Mouse (Mus musculus): ENCODE measurements at regions not wholly inside any gene's neighbourhood (a gene's known extent, or its start where the extent isn't known, plus 50 kb on each side); places are given as distances from the start of the nearest gene placed in this dataset.

- 76% methylated on average over 13 of the region's 13 CpGs for WGBS
- H3K4me1 ChIP-seq (ENCODE audit: control insufficient read depth, insufficient read depth, low read length), result peaks cover 20% of the 10 kb centered on the region
- no peaks in the 10 kb centered on the region for H3K79me2 ChIP-seq (replicated peaks; ENCODE audit: control insufficient read depth, insufficient read depth, low read length)
- no peak overlapping the region for H3K9ac ChIP-seq (ENCODE audit: low read depth, low read length)
- intact Hi-C loops (cut with DNase I), result no loop called here
- no peak for TF ChIP-seq POLR2A (IDR thresholded peaks at IDR 0.05; ENCODE audit: insufficient read depth, low read depth, low read length)
- TF ChIP-seq EP300 (IDR thresholded peaks at IDR 0.05; ENCODE audit: insufficient read depth, low read depth, low read length), result no peak
- TF ChIP-seq CTCF (IDR thresholded peaks at IDR 0.05), result no peak
- H3K27ac ChIP-seq, result peak overlapping the region; percentile 36
- H3K4me3 ChIP-seq, result no peak overlapping the region
- peak; percentile 47 to 63 for DNase-seq
- H3K36me3 ChIP-seq (ENCODE audit: control insufficient read depth, insufficient read depth, low read length), result peaks cover 12% of the 10 kb centered on the region
- H3K27me3 ChIP-seq (ENCODE audit: control insufficient read depth, insufficient read depth, low read length), result no peaks in the 10 kb centered on the region
These were observed 66.8 kb upstream of the Cd93 start for GRCm38 (mm10) chr2:148510008-148510681.

GRCm38 (mm10) chr2:148509357-148509756, 66.0 kb upstream of the Cd93 start:
- H3K79me2 ChIP-seq (replicated peaks; ENCODE audit: control insufficient read depth, insufficient read depth, low read length), result no peaks in the 10 kb centered on the region
- peak in 1 of 2 experiments; percentile 43 for DNase-seq
- intact Hi-C loops (cut with DNase I), result loop anchor here (5.0 kb wide), 1 partner anchor 42 kb away; no protein-coding TSS in a partner anchor

GRCm38 (mm10) chr2:148507523-148507922, 64.2 kb upstream of the Cd93 start:
- Histone ChIP-seq H3K9ac (ENCODE audit: low read depth, low read length) (no peak overlapping the region), H3K27me3 (ENCODE audit: control insufficient read depth, insufficient read depth, low read length) (no peaks in the 10 kb centered on the region), H3K4me1 (ENCODE audit: control insufficient read depth, insufficient read depth, low read length) (peaks cover 26% of the 10 kb centered on the region), H3K36me3 (ENCODE audit: control insufficient read depth, insufficient read depth, low read length) (peaks cover 21% of the 10 kb centered on the region), H3K27ac (0 out of 2 replicates have a peak overlapping the region, but pooled peaks have one; percentile 0), H3K79me2 (replicated peaks; ENCODE audit: control insufficient read depth, insufficient read depth, low read length) (no peaks in the 10 kb centered on the region), H3K4me3 (no peak overlapping the region)
- intact Hi-C loops (cut with DNase I), result loop anchor here (5.0 kb wide), 1 partner anchor 40 kb away; no protein-coding TSS in a partner anchor
- TF ChIP-seq POLR2A (IDR thresholded peaks at IDR 0.05; ENCODE audit: insufficient read depth, low read depth, low read length) (no peak), CTCF (IDR thresholded peaks at IDR 0.05) (no peak), EP300 (IDR thresholded peaks at IDR 0.05; ENCODE audit: insufficient read depth, low read depth, low read length) (no peak)
- DNase-seq, result no peak

More at GRCm38 (mm10) chr2:148509357-148509756, 66.0 kb upstream of the Cd93 start:
- H3K36me3 ChIP-seq (ENCODE audit: control insufficient read depth, insufficient read depth, low read length), result peaks cover 15% of the 10 kb centered on the region
- no peak overlapping the region for H3K4me3 ChIP-seq
- TF ChIP-seq POLR2A (IDR thresholded peaks at IDR 0.05; ENCODE audit: insufficient read depth, low read depth, low read length), result no peak
- TF ChIP-seq CTCF (IDR thresholded peaks at IDR 0.05), result no peak
- TF ChIP-seq EP300 (IDR thresholded peaks at IDR 0.05; ENCODE audit: insufficient read depth, low read depth, low read length), result no peak
- peaks cover 25% of the 10 kb centered on the region for H3K4me1 ChIP-seq (ENCODE audit: control insufficient read depth, insufficient read depth, low read length)
- WGBS, result 72% methylated on average over 4 of the region's 4 CpGs
- no peaks in the 10 kb centered on the region for H3K27me3 ChIP-seq (ENCODE audit: control insufficient read depth, insufficient read depth, low read length)
- H3K27ac ChIP-seq, result peak overlapping the region; percentile 16; the same call in 1 of the 2 replicates
- no peak overlapping the region for H3K9ac ChIP-seq (ENCODE audit: low read depth, low read length)

GRCm38 (mm10) chr2:148506966-148507365, 63.6 kb upstream of the Cd93 start:
- H3K27me3 ChIP-seq (ENCODE audit: control insufficient read depth, insufficient read depth, low read length), result no peaks in the 10 kb centered on the region
- TF ChIP-seq POLR2A (IDR thresholded peaks at IDR 0.05; ENCODE audit: insufficient read depth, low read depth, low read length) (no peak), EP300 (IDR thresholded peaks at IDR 0.05; ENCODE audit: insufficient read depth, low read depth, low read length) (no peak), CTCF (IDR thresholded peaks at IDR 0.05) (no peak)
- WGBS, result 68% methylated on average over 3 of the region's 3 CpGs
- DNase-seq, result no peak
- peaks cover 29% of the 10 kb centered on the region for H3K4me1 ChIP-seq (ENCODE audit: control insufficient read depth, insufficient read depth, low read length)
- H3K79me2 ChIP-seq (replicated peaks; ENCODE audit: control insufficient read depth, insufficient read depth, low read length), result no peaks in the 10 kb centered on the region
- no peak overlapping the region for H3K4me3 ChIP-seq
- peak overlapping the region; percentile 18; the same call in 1 of the 2 replicates for H3K27ac ChIP-seq
- H3K9ac ChIP-seq (ENCODE audit: low read depth, low read length), result no peak overlapping the region
- H3K36me3 ChIP-seq (ENCODE audit: control insufficient read depth, insufficient read depth, low read length), result peaks cover 21% of the 10 kb centered on the region
- intact Hi-C loops (cut with DNase I), result loop anchor here (5.0 kb wide), 1 partner anchor 40 kb away; no protein-coding TSS in a partner anchor

GRCm38 (mm10) chr2:148505651-148506050, 62.3 kb upstream of the Cd93 start:
- Histone ChIP-seq H3K27me3 (ENCODE audit: control insufficient read depth, insufficient read depth, low read length) (no peaks in the 10 kb centered on the region), H3K4me3 (no peak overlapping the region), H3K79me2 (replicated peaks; ENCODE audit: control insufficient read depth, insufficient read depth, low read length) (no peaks in the 10 kb centered on the region), H3K36me3 (ENCODE audit: control insufficient read depth, insufficient read depth, low read length) (peaks cover 21% of the 10 kb centered on the region), H3K9ac (ENCODE audit: low read depth, low read length) (no peak overlapping the region), H3K4me1 (ENCODE audit: control insufficient read depth, insufficient read depth, low read length) (peaks cover 29% of the 10 kb centered on the region), H3K27ac (peak overlapping the region; percentile 72)
- TF ChIP-seq EP300 (IDR thresholded peaks at IDR 0.05; ENCODE audit: insufficient read depth, low read depth, low read length) (peak; percentile 66; the same call in 1 of the 2 replicates), POLR2A (IDR thresholded peaks at IDR 0.05; ENCODE audit: insufficient read depth, low read depth, low read length) (0 out of 2 replicates have a peak, but pooled peaks have one; percentile 23), CTCF (IDR thresholded peaks at IDR 0.05) (no peak)
- 25% methylated on average over 3 of the region's 3 CpGs for WGBS
- intact Hi-C loops (cut with DNase I), result loop anchor here (2.0 to 5.0 kb wide), 3 partner anchors 17 to 38 kb away; no protein-coding TSS in a partner anchor
- DNase-seq, result peak in 1 of 2 experiments; percentile 63

All from heart, adult 2 months (tissue).